Mouse (Mus musculus) lung, adult 2 months (tissue): ENCODE data around the gene AI837181.

Experiments used
- CTCF ChIP-seq: fragments of 200-500 bp; IDR thresholded peaks from 2 replicates; pipeline ENCODE4 v1.5.1; 2011; ENCODE audit warnings: mild to moderate bottlenecking, low read length, control low read depth; ENCODE audit not compliant: insufficient read depth
- POLR2A ChIP-seq: fragments of 200-500 bp; IDR thresholded peaks from 2 replicates; pipeline ENCODE4 v1.6.1; 2011; ENCODE audit warnings: low read depth, mild to moderate bottlenecking, control low read depth, low read length, borderline replicate concordance; ENCODE audit errors: extremely low read depth

- no peak for TF ChIP-seq CTCF
- peak; percentile 78 for TF ChIP-seq POLR2A
These were observed 35.5 kb downstream of the AI837181 start, which contains the start of gene Fibp for GRCm38 (mm10) chr19:5460465-5460911.
